Mouse (Mus musculus): Measurements from ENCODE around the gene Cyp4f17. TPM values are rescaled to one million over a fixed set of nuclear protein-coding genes. Genes with fewer than 3 reads are reported as not detected.

Cyp4f17 gene
- polyA plus RNA-seq (2015; fragmentation: Nextera tagmentation; extraction: Ambion mirVana), result 2.3 TPM in 2 replicates

DNA sequence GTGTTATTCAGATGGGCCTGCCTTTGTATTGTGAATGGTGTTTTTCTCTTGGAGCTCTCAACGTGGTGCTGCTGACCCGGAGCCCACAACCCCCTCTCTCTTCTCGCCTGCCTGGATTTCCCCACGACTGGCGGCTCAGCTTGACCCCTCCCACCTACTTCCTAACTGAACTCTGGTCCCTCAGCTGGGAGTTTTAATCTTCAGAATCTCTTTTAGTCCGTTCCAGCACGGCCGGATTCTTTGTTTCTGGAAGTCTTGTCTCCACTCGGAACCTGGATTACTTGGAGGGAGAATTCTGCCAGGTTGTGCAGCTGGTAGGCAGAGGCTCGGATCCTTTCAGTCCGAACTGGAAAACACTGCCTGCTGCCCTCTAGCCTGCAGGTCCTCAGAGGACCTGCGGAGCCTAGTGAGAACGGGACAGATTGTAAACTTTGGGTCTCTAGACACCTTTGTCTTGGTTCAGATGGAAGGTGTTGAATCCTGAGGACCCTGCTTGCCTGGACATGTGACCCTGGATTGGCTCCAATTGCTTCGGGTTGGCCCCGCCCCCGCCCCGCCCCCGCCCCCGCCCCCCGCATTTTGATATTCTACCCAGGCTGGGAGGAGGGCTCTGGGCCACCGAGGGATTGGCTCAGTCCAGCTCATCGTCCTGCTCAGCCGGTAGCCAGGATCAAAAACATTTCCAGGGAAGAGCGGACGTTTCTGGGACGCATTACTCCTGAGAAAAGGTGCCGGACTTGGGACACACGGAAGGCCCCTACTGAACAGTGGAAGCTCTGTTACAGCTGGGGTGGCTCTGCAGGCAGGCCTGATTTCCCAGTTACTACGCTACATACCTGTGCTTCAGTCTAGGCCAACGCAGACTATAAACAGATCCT lies at the start of gene Cyp4f17:
Gene Cyp4f17 (plus strand): TSS at position 200 of the 878 bp plus-strand sequence.

GRCm38 (mm10) chr17:32536051-32536866 lies 30.4 kb downstream of the Cyp4f17 start, which contains the start of gene Cyp4f16:
Gene Cyp4f16, plus strand, starts transcription at chr17:32536558.

Other genes starting within 250 kb of the Cyp4f17 start
- 39.8 and 41.1 TPM in 2 replicates for gene Brd4, start 221.3 kb upstream of the Cyp4f17 start, polyA plus RNA-seq (2015; fragmentation: Nextera tagmentation; extraction: Ambion mirVana)
- gene Akap8, start 184.8 kb upstream of the Cyp4f17 start, polyA plus RNA-seq (2015; fragmentation: Nextera tagmentation; extraction: Ambion mirVana), result 41.3 and 43.5 TPM in 2 replicates
- gene Akap8l, start 155.4 kb upstream of the Cyp4f17 start, polyA plus RNA-seq (2015; fragmentation: Nextera tagmentation; extraction: Ambion mirVana), result 46.0 and 54.6 TPM in 2 replicates
- 8.3 and 8.6 TPM in 2 replicates for gene Wiz, start 116.6 kb upstream of the Cyp4f17 start, polyA plus RNA-seq (2015; fragmentation: Nextera tagmentation; extraction: Ambion mirVana)
- 7.5 and 10.2 TPM in 2 replicates for gene Rasal3, start 102.5 kb upstream of the Cyp4f17 start, polyA plus RNA-seq (2015; fragmentation: Nextera tagmentation; extraction: Ambion mirVana)
- 0.57 and 0.84 TPM in 2 replicates for gene Pglyrp2, start 81.9 kb upstream of the Cyp4f17 start, polyA plus RNA-seq (2015; fragmentation: Nextera tagmentation; extraction: Ambion mirVana)
- 0.41 and 1.1 TPM in 2 replicates for gene Cyp4f39, start 53.3 kb upstream of the Cyp4f17 start, polyA plus RNA-seq (2015; fragmentation: Nextera tagmentation; extraction: Ambion mirVana)
- 5.7 and 9.7 TPM in 2 replicates for gene Cyp4f16, start 30.5 kb downstream of the Cyp4f17 start, polyA plus RNA-seq (2015; fragmentation: Nextera tagmentation; extraction: Ambion mirVana)
- gene Cyp4f37, start 115.3 kb downstream of the Cyp4f17 start, polyA plus RNA-seq (2015; fragmentation: Nextera tagmentation; extraction: Ambion mirVana), result 0.05 TPM in 1 of 2 replicates, not detected in the other
- not detected in 2 replicates for gene Cyp4f40, start 152.8 kb downstream of the Cyp4f17 start, polyA plus RNA-seq (2015; fragmentation: Nextera tagmentation; extraction: Ambion mirVana)
- not detected in 2 replicates for gene Cyp4f15, start 179.6 kb downstream of the Cyp4f17 start, polyA plus RNA-seq (2015; fragmentation: Nextera tagmentation; extraction: Ambion mirVana)